Mouse (Mus musculus) limb, embryonic 14.5 days (tissue): ENCODE results near the gene Engase. TPM values are rescaled to one million over a fixed set of nuclear protein-coding genes. Genes with fewer than 3 reads are reported as not detected.

Source experiments
- ATAC-seq: fragments of 200-750 bp; cut with Nextera tagmentation; 2 replicates; pipeline ENCODE4 v1.8.0; 2017; ENCODE audit warnings: low read depth, moderate number of reproducible peaks, moderate TSS enrichment; ENCODE audit not compliant: low FRiP score
- DNase-seq: peaks from one replicate; pipeline ENCODE4 v3.0.0-alpha.2; 2015; ENCODE audit warnings: low spot score
- H3K27ac ChIP-seq: fragments of 300-500 bp; sonication (generic); replicated peaks from 2 replicates; pipeline ENCODE4 v1.5.1; 2014; ENCODE audit warnings: low read depth, mild to moderate bottlenecking, low read length, moderate library complexity, mixed read lengths
- H3K27me3 ChIP-seq: fragments of 300-500 bp; sonication (generic); 2 replicates; pipeline ENCODE4 v1.6.1; 2014; ENCODE audit warnings: low read length, mixed read lengths; ENCODE audit not compliant: control insufficient read depth, insufficient read depth
- H3K36me3 ChIP-seq: fragments of 300-500 bp; sonication (generic); 2 replicates; pipeline ENCODE4 v1.6.1; 2014; ENCODE audit warnings: mild to moderate bottlenecking, low read length, moderate library complexity, mixed read lengths; ENCODE audit not compliant: control insufficient read depth, insufficient read depth
- H3K4me1 ChIP-seq: fragments of 300-500 bp; sonication (generic); 2 replicates; pipeline ENCODE4 v1.6.1; 2014; ENCODE audit warnings: antibody characterized with exemption, low read length, mixed read lengths; ENCODE audit not compliant: control insufficient read depth, insufficient read depth
- H3K4me2 ChIP-seq: fragments of 300-500 bp; sonication (generic); replicated peaks from 2 replicates; pipeline ENCODE4 v1.6.1; 2014; ENCODE audit warnings: low read depth, mild to moderate bottlenecking, low read length, moderate library complexity; ENCODE audit not compliant: severe bottlenecking
- H3K4me3 ChIP-seq: fragments of 300-500 bp; sonication (generic); replicated peaks from 2 replicates; pipeline ENCODE4 v1.5.1; 2014; ENCODE audit warnings: low read length
- H3K9ac ChIP-seq: fragments of 300-500 bp; sonication (generic); 2 replicates; pipeline ENCODE4 v1.6.1; 2014; ENCODE audit warnings: mild to moderate bottlenecking, low read depth, low read length, moderate library complexity; ENCODE audit not compliant: severe bottlenecking
- H3K9me3 ChIP-seq: fragments of 300-500 bp; sonication (generic); 2 replicates; pipeline ENCODE4 v1.6.1; 2016; ENCODE audit warnings: low read length; ENCODE audit not compliant: control insufficient read depth
- POLR2A ChIP-seq: fragments of 200-500 bp; IDR thresholded peaks from 2 replicates; pipeline ENCODE4 v1.8.0; 2012; ENCODE audit warnings: inconsistent platforms, mild to moderate bottlenecking, moderate library complexity, borderline replicate concordance; ENCODE audit not compliant: insufficient read depth, insufficient read length; ENCODE audit errors: extremely low read depth
- whole genome bisulfite sequencing: fragments of 180-500 bp; shearing (Covaris S2); extraction: QIAGEN DNeasy Blood & Tissue Kit; methylation state at CpG from one replicate; pipeline ENCODE4 v1.1.7; 2014; 5-methylcytosine and 5-hydroxymethylcytosine counted together
- polyA plus RNA-seq, 2 experiments: library from polyadenylated mRNA; depleted of rRNA in 1 of 2; stranded (reverse) in 1 of 2; unstranded in 1 of 2; fragments of >200 nt; fragmentation: Nextera tagmentation in 1 of 2; extraction: Ambion mirVana in 1 of 2; gene quantifications; 2 replicates each; pipeline versions ENCODE4 v1.2.1 to v1.2.3; 2012 to 2014

The Engase gene
- polyA plus RNA-seq, 2 experiments = 4.5 to 7.9 TPM

GRCm38 (mm10) chr11:118525059-118525458 lies 48.4 kb downstream of the Engase start:
- no peak overlapping the region for H3K4me2 ChIP-seq
- no peak overlapping the region for H3K27ac ChIP-seq
- ATAC-seq = no peak
- WGBS = 33% methylated on average over 11 of the region's 11 CpGs
- H3K4me1 ChIP-seq = no peaks in the 10 kb centered on the region
- no peak for TF ChIP-seq POLR2A
- no peak for DNase-seq
- no peak overlapping the region for H3K4me3 ChIP-seq
- no peaks in the 10 kb centered on the region for H3K9me3 ChIP-seq
- no peaks in the 10 kb centered on the region for H3K27me3 ChIP-seq
- no peaks in the 10 kb centered on the region for H3K36me3 ChIP-seq
- H3K9ac ChIP-seq = no peak overlapping the region

GRCm38 (mm10) chr11:118528761-118529160 lies 52.1 kb downstream of the Engase start:
- Histone ChIP-seq H3K4me2 (no peak overlapping the region), H3K27ac (no peak overlapping the region), H3K9ac (no peak overlapping the region), H3K4me1 (no peaks in the 10 kb centered on the region), H3K4me3 (no peak overlapping the region), H3K9me3 (no peaks in the 10 kb centered on the region), H3K27me3 (no peaks in the 10 kb centered on the region), H3K36me3 (no peaks in the 10 kb centered on the region)
- TF ChIP-seq POLR2A = no peak
- 94% methylated on average over 9 of the region's 9 CpGs for WGBS
- ATAC-seq = no peak
- no peak for DNase-seq

GRCm38 (mm10) chr11:118530313-118530712 lies 53.7 kb downstream of the Engase start:
- 73% methylated on average over 8 of the region's 8 CpGs for WGBS
- TF ChIP-seq POLR2A = no peak
- no peak overlapping the region for H3K4me3 ChIP-seq
- H3K9ac ChIP-seq = no peak overlapping the region
- no peaks in the 10 kb centered on the region for H3K9me3 ChIP-seq
- no peaks in the 10 kb centered on the region for H3K4me1 ChIP-seq
- no peaks in the 10 kb centered on the region for H3K36me3 ChIP-seq
- ATAC-seq (no peak), DNase-seq (no peak)
- no peak overlapping the region for H3K27ac ChIP-seq
- no peaks in the 10 kb centered on the region for H3K27me3 ChIP-seq
- no peak overlapping the region for H3K4me2 ChIP-seq

GRCm38 (mm10) chr11:118534382-118535092 lies 57.9 kb downstream of the Engase start:
- Histone ChIP-seq H3K9me3 (no peaks in the 10 kb centered on the region), H3K4me3 (no peak overlapping the region), H3K4me2 (no peak overlapping the region), H3K9ac (no peak overlapping the region), H3K36me3 (no peaks in the 10 kb centered on the region), H3K4me1 (no peaks in the 10 kb centered on the region), H3K27me3 (no peaks in the 10 kb centered on the region), H3K27ac (no peak overlapping the region)
- WGBS = 20% methylated on average over 18 of the region's 18 CpGs
- ATAC-seq (no peak), DNase-seq (peak; percentile 16)
- TF ChIP-seq POLR2A = no peak

GRCm38 (mm10) chr11:118538008-118538407 lies 61.4 kb downstream of the Engase start:
- H3K36me3 ChIP-seq = no peaks in the 10 kb centered on the region
- H3K4me1 ChIP-seq = no peaks in the 10 kb centered on the region
- no peak for TF ChIP-seq POLR2A
- DNase-seq = no peak
- H3K9me3 ChIP-seq = no peaks in the 10 kb centered on the region
- H3K27me3 ChIP-seq = no peaks in the 10 kb centered on the region
- WGBS = 85% methylated on average over 10 of the region's 11 CpGs
- H3K4me3 ChIP-seq = no peak overlapping the region
- ATAC-seq = no peak
- H3K27ac ChIP-seq = no peak overlapping the region
- H3K4me2 ChIP-seq = no peak overlapping the region
- H3K9ac ChIP-seq = no peak overlapping the region

Other genes with a start within 250 kb of the Engase start
- gene Cyth1, start 228.2 kb upstream of the Engase start, polyA plus RNA-seq (2012; rRNA removed) = 22.3 and 22.4 TPM in 2 replicates
- gene Cyth1, start 228.2 kb upstream of the Engase start, polyA plus RNA-seq (2014; fragmentation: Nextera tagmentation; extraction: Ambion mirVana) = 13.1 and 13.5 TPM in 2 replicates
- gene Usp36, start 186.6 kb upstream of the Engase start, polyA plus RNA-seq (2012; rRNA removed) = 24.3 and 29.7 TPM in 2 replicates
- 17.7 and 19.5 TPM in 2 replicates for gene Usp36, start 186.6 kb upstream of the Engase start, polyA plus RNA-seq (2014; fragmentation: Nextera tagmentation; extraction: Ambion mirVana)
- 0.69 and 0.85 TPM in 2 replicates for gene Cep295nl, start 134.3 kb upstream of the Engase start, polyA plus RNA-seq (2012; rRNA removed)
- gene Cep295nl, start 134.3 kb upstream of the Engase start, polyA plus RNA-seq (2014; fragmentation: Nextera tagmentation; extraction: Ambion mirVana) = 1.3 and 1.6 TPM in 2 replicates
- gene Timp2, start 121.1 kb upstream of the Engase start, polyA plus RNA-seq (2012; rRNA removed) = 175 and 202 TPM in 2 replicates
- gene Timp2, start 121.1 kb upstream of the Engase start, polyA plus RNA-seq (2014; fragmentation: Nextera tagmentation; extraction: Ambion mirVana) = 202 and 223 TPM in 2 replicates
- 13.7 and 19.7 TPM in 2 replicates for gene Lgals3bp, start 74.7 kb upstream of the Engase start, polyA plus RNA-seq (2012; rRNA removed)
- 8.2 and 8.7 TPM in 2 replicates for gene Lgals3bp, start 74.7 kb upstream of the Engase start, polyA plus RNA-seq (2014; fragmentation: Nextera tagmentation; extraction: Ambion mirVana)
- 47.7 and 61.8 TPM in 2 replicates for gene Cant1, start 57.7 kb upstream of the Engase start, polyA plus RNA-seq (2012; rRNA removed)
- gene Cant1, start 57.7 kb upstream of the Engase start, polyA plus RNA-seq (2014; fragmentation: Nextera tagmentation; extraction: Ambion mirVana) = 29.3 and 35.3 TPM in 2 replicates
- gene C1qtnf1, start 48.6 kb upstream of the Engase start, polyA plus RNA-seq (2012; rRNA removed) = 12.5 and 16.0 TPM in 2 replicates
- gene C1qtnf1, start 48.6 kb upstream of the Engase start, polyA plus RNA-seq (2014; fragmentation: Nextera tagmentation; extraction: Ambion mirVana) = 10.3 and 12.4 TPM in 2 replicates